Mouse (Mus musculus) intestine, postnatal 0 days (tissue): ENCODE data around the gene Npcd. TPM values are rescaled to one million over a fixed set of nuclear protein-coding genes. Genes with fewer than 3 reads are reported as not detected.

ENCODE experiments used
- ATAC-seq: fragments of 200-750 bp; cut with Nextera tagmentation; 2 replicates; pipeline ENCODE4 v1.8.0; 2017; ENCODE audit warnings: mild to moderate bottlenecking, moderate TSS enrichment, moderate library complexity
- H3K27ac ChIP-seq: fragments of 300-500 bp; sonication (generic); 2 replicates; pipeline ENCODE4 v1.5.1; 2014; ENCODE audit warnings: mild to moderate bottlenecking, low read depth, low read length, moderate library complexity
- H3K27me3 ChIP-seq: fragments of 300-500 bp; sonication (generic); replicated peaks from 2 replicates; pipeline ENCODE4 v1.6.1; 2014; ENCODE audit warnings: low read length, mixed read lengths; ENCODE audit not compliant: control insufficient read depth, insufficient read depth
- H3K36me3 ChIP-seq: fragments of 300-500 bp; sonication (generic); 2 replicates; pipeline ENCODE4 v1.6.1; 2014; ENCODE audit warnings: mild to moderate bottlenecking, moderate library complexity; ENCODE audit not compliant: control insufficient read depth, insufficient read depth
- H3K4me1 ChIP-seq: fragments of 300-500 bp; sonication (generic); replicated peaks from 2 replicates; pipeline ENCODE4 v1.6.1; 2014; ENCODE audit warnings: antibody characterized with exemption, low read length, mixed read lengths; ENCODE audit not compliant: control insufficient read depth, insufficient read depth
- H3K4me2 ChIP-seq: fragments of 300-500 bp; sonication (generic); replicated peaks from 2 replicates; pipeline ENCODE4 v1.6.1; 2014; ENCODE audit warnings: low read depth, mild to moderate bottlenecking, moderate library complexity
- H3K4me3 ChIP-seq: fragments of 300-500 bp; sonication (generic); 2 replicates; pipeline ENCODE4 v1.5.1; 2014; ENCODE audit warnings: low read depth, low read length
- H3K9ac ChIP-seq: fragments of 300-500 bp; sonication (generic); 2 replicates; pipeline ENCODE4 v1.6.1; 2014; ENCODE audit warnings: mild to moderate bottlenecking, low read depth, low read length
- H3K9me3 ChIP-seq: fragments of 300-500 bp; sonication (generic); 2 replicates; pipeline ENCODE4 v1.6.1; 2016; ENCODE audit warnings: mixed run types; ENCODE audit not compliant: control insufficient read depth
- CTCF ChIP-seq: sonication (generic); IDR thresholded peaks from 2 replicates; pipeline ENCODE4 v1.5.1; 2016; ENCODE audit warnings: low read depth, mild to moderate bottlenecking, control low read depth, antibody characterized with exemption, moderate library complexity
- WGBS: fragments of 180-500 bp; shearing (Covaris S2); extraction: QIAGEN DNeasy Blood & Tissue Kit; methylation state at CpG from one replicate; pipeline ENCODE4 v1.1.7; 2014; 5-methylcytosine and 5-hydroxymethylcytosine counted together
- polyA plus RNA-seq: library from polyadenylated mRNA; unstranded; fragments of >200 nt; fragmentation: Nextera tagmentation; extraction: Ambion mirVana; gene quantifications from 2 replicates; pipeline ENCODE4 v1.2.1, GENCODE M21; 2015

Gene Npcd
- polyA plus RNA-seq, 1 experiment from 2014 or later: not detected

DNA sequence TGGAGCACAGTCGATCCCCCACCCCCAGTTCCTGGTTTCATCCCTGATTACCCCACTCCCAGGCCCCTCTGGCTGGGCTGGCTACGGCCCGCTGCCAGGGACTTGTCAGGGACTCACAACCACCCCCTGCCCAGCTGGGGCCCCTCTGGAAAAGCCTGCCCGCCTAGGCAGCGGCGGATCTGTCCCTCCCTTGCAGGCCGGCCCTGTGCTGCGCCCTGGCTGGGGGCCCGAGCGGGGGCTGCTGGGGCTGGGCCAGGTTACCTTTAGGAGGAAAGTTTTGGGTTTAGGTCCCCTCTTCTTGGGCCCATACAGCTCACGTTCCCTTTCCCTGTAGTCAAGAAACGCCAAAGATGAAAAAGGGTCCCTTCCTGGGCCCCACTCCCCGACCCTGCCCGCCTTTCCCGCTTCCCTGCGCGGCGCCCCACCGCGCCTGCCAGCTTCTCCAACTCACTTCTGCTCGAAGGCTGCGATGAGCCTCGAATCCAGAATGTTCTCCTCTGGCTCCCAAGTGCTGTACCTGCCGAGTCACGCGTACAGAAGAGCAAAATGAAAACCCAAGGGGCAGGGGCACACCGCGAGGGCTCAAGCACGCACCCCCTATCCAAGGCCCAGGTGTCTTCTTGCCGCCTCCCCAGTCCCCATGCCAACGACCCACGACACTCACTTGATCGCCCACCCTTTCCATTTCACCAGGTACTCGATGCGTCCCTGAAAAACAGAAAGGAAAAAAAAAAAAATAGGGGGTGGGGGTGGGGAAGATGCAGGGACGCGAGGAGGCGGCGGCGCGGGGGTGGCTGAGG lies 586 bp downstream of the Npcd start:
- no peak for TF ChIP-seq CTCF
- no peaks in the 10 kb centered on the region for H3K27me3 ChIP-seq
- H3K4me2 ChIP-seq: peak overlapping the region; percentile 87
- no peaks in the 10 kb centered on the region for H3K4me1 ChIP-seq
- under 1% methylated on average over 41 of the region's 41 CpGs for WGBS
- no peaks in the 10 kb centered on the region; the same call in 1 of the 2 replicates for H3K36me3 ChIP-seq
- no peak for ATAC-seq
- peak overlapping the region; percentile 54 for H3K9ac ChIP-seq
- no peaks in the 10 kb centered on the region for H3K9me3 ChIP-seq
- peak overlapping the region; percentile 78 for H3K4me3 ChIP-seq
- peak overlapping the region; percentile 41 for H3K27ac ChIP-seq

DNA sequence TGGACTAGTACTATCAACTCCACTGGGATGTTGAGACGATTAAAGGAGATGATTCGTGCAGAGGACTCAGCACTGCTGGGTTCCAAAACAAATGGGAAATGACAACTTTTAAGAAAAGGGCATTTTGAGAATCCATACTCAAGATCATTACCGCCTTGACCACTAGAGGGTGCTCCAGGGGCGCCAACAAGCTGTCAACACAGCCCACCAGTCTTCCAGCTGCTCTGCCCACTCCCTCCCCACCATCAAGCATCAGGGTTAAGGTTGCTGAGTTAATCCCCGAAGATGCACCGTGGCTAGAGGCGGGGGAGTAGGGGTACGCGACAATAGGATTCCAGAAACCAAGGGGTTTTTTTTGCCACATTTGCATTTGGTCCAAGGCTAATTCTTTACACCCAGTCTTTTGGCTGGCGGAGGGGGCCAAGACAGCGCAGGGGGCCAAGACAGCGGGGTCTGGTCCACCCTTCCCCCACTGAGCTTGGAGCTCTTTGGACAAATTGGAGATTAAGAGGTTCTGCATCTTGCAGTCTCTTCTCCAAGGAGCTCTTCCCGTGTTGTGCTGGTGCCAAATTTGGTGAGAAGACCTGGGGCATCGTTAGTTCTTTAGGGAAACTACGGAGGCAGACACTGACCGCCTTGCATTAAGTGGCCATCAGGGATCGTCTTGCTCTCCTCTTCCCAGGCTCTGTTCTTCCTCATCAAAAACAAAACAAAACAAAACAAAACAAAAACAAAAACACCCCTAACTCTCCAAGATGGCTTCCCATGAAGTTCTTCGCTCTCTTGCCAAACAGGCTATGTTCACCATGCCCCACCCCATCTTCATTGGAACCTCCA lies 1.8 kb downstream of the Npcd start:
- no peaks in the 10 kb centered on the region; the same call in 1 of the 2 replicates for H3K36me3 ChIP-seq
- TF ChIP-seq CTCF: peak; percentile 94
- no peaks in the 10 kb centered on the region for H3K27me3 ChIP-seq
- no peaks in the 10 kb centered on the region for H3K9me3 ChIP-seq
- ATAC-seq: no peak
- H3K4me3 ChIP-seq: 0 out of 2 replicates have a peak overlapping the region, but pooled peaks have one; percentile 7
- H3K4me2 ChIP-seq: peak overlapping the region; percentile 87
- no peak overlapping the region for H3K27ac ChIP-seq
- no peaks in the 10 kb centered on the region for H3K4me1 ChIP-seq
- H3K9ac ChIP-seq: no peak overlapping the region
- WGBS: 34% methylated on average over 18 of the region's 18 CpGs

DNA sequence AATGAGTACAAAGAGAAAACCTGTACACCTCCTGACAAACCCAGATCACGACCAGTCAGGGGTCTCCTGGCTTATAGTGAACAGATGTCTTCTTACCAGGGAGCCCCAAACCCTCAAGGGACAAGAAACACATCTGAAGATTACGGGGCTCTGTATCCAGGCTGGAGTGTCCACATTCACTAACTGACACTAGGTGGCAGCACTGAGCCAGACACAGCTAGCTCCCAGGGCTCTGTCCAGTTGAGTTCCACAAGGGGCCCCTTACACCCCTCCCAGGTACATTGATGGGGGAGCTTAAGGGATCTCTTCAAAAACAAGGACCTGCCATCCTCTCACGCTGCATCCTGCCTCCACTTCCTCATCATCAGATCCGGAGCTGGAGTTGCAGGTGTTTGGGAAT lies 3.6 kb downstream of the Npcd start:
- Histone ChIP-seq H3K9me3 (no peaks in the 10 kb centered on the region), H3K27me3 (no peaks in the 10 kb centered on the region), H3K36me3 (peaks cover 5% of the 10 kb centered on the region; the same call in 1 of the 2 replicates), H3K4me1 (no peaks in the 10 kb centered on the region), H3K27ac (no peak overlapping the region), H3K4me2 (no peak overlapping the region), H3K9ac (no peak overlapping the region), H3K4me3 (no peak overlapping the region)
- 13% methylated on average over 4 of the region's 4 CpGs for WGBS
- TF ChIP-seq CTCF: peak; percentile 94
- no peak for ATAC-seq

DNA sequence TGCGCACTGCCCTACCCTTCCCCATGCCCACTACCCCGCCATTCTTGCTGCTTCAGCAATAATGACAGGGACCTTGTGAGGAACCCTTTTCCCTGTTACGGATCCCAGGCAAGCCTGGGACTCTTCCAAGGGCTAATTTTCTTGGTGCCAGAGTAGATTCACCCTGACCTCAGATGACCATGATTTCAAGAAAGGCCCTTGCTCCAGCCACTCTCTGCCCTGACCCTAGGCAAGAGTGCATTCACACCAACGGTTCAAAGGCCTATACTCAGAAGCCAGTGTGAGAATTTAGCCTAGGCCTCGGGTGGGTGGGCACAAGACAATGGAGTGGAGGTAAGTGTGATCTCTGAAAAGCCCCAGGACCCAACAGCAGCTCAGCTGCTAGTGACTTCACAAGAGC lies 4.6 kb downstream of the Npcd start:
- H3K36me3 ChIP-seq: peaks cover 5% of the 10 kb centered on the region; the same call in 1 of the 2 replicates
- no peak for TF ChIP-seq CTCF
- ATAC-seq: no peak
- H3K9ac ChIP-seq: no peak overlapping the region
- no peak overlapping the region for H3K4me3 ChIP-seq
- 87% methylated on average over 5 of the region's 5 CpGs for WGBS
- H3K4me1 ChIP-seq: no peaks in the 10 kb centered on the region
- no peak overlapping the region for H3K27ac ChIP-seq
- H3K27me3 ChIP-seq: no peaks in the 10 kb centered on the region
- H3K9me3 ChIP-seq: no peaks in the 10 kb centered on the region
- no peak overlapping the region for H3K4me2 ChIP-seq

DNA sequence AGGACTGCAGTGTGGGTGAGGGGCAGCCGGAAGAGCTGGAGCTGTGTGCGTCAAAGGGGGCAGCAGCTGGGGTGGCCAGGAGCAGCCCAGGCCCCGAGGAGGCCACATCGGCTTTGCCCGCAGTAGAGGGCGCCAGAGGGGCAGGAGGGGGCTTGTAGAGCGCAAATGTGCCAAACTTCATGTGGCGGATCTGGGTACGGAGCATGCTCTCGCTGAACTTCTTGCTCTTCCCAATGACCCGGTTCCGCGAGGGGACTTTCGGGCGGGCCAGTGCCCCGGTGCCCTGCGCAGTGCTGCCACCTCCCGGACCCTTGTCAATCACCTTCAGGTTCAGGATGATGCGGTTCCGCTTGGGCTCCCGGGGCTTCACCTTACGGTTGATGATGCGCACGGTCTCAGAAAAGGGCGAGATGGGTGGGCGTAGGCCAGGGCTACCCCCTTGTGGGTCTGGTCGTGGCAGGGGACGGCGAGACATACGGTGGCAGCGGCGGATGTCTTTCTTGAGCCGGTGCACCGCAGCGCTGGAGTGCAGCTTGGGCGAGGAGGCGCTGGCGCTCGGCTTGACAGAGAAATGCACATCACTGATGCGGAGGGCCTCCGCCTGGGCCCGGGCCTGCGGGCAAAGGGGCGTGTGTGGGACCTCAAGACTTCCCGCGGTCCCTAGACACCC lies 5.5 kb downstream of the Npcd start:
- Histone ChIP-seq H3K9me3 (no peaks in the 10 kb centered on the region), H3K27me3 (no peaks in the 10 kb centered on the region), H3K36me3 (peaks cover 5% of the 10 kb centered on the region; the same call in 1 of the 2 replicates), H3K4me2 (peak overlapping the region; percentile 30), H3K4me3 (no peak overlapping the region), H3K4me1 (no peaks in the 10 kb centered on the region), H3K27ac (no peak overlapping the region), H3K9ac (no peak overlapping the region)
- 63% methylated on average over 46 of the region's 46 CpGs for WGBS
- peak; percentile 63 for TF ChIP-seq CTCF
- no peak for ATAC-seq

DNA sequence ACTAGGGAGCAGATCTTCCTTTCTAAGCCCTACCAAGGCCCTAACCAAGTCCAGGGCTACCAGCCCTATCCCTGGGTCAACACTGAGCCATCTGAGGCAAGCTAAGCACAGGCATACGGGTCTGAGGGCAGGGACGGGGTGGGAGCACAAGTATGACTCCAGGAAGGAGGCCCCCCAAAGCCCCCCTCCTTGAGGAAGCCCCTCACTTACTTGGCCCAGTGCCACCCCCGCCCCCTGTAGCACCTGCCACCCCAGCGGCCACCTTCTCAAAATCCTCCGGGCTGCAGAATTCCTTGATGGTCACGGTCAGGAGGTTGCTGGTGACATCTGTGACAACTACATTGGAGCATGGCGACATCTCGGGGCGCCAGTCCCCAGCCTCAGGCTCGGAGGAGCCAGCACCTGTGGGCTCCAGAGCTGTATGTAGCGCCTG lies 6.2 kb downstream of the Npcd start:
- no peak overlapping the region for H3K9ac ChIP-seq
- WGBS: 92% methylated on average over 11 of the region's 11 CpGs

More for the DNA sequence above, 6.2 kb downstream of the Npcd start:
- H3K4me3 ChIP-seq: no peak overlapping the region
- no peaks in the 10 kb centered on the region for H3K27me3 ChIP-seq
- no peaks in the 10 kb centered on the region for H3K4me1 ChIP-seq
- no peaks in the 10 kb centered on the region for H3K9me3 ChIP-seq
- no peak overlapping the region for H3K27ac ChIP-seq
- TF ChIP-seq CTCF: no peak
- ATAC-seq: no peak
- no peak overlapping the region for H3K4me2 ChIP-seq
- peaks cover 5% of the 10 kb centered on the region; the same call in 1 of the 2 replicates for H3K36me3 ChIP-seq
